Mouse (Mus musculus) olfactory bulb, adult 2 months (tissue): Measurements from ENCODE around the gene Bst2.

Experiments
- CTCF ChIP-seq: fragments of 200-500 bp; IDR thresholded peaks from 2 replicates; pipeline ENCODE4 v1.5.1; 2012; ENCODE audit warnings: low read depth, mild to moderate bottlenecking, low read length, moderate library complexity; ENCODE audit not compliant: insufficient read depth
- POLR2A ChIP-seq: fragments of 200-500 bp; IDR thresholded peaks from 2 replicates; pipeline ENCODE4 v1.6.1; 2012; ENCODE audit warnings: mild to moderate bottlenecking, low read depth, low read length, moderate library complexity; ENCODE audit not compliant: insufficient read depth

DNA sequence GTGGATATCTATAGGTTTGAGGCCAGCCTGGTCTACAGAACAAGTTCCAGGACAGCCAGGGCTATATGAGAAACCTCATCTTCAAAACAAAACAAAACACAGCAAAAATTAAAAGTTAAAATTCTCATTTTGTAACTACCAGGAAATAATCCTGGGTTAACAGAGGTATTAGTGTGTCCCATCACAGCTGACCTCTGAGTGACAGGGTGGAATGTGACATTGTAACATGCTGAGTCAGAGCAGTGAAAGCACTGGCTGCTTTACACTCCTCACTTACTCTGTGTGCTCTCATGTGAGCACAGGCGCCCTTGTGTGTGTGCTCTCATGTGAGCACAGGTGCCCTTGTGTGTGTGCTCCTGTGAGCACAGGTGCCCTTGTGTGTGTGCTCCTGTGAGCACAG lies 37.8 kb upstream of the Bst2 start:
- no peak for TF ChIP-seq CTCF
- TF ChIP-seq POLR2A: no peak
